Mouse (Mus musculus) ES-Bruce4 (cell line): ENCODE results near the gene Plekhg6. TPM values are rescaled to one million over a fixed set of nuclear protein-coding genes. Genes with fewer than 3 reads are reported as not detected.
A peak's percentile ranks its signal among the peaks of the same experiment; 100 is the strongest.

Experiments used
- H3K27ac ChIP-seq: 2 replicates; pipeline ENCODE4 v1.5.1; 2012; ENCODE audit warnings: low read length, inconsistent platforms; ENCODE audit not compliant: insufficient read depth
- H3K27me3 ChIP-seq: 2 replicates; pipeline ENCODE4 v1.6.1; 2012; ENCODE audit warnings: mild to moderate bottlenecking, low read length, inconsistent platforms; ENCODE audit not compliant: control insufficient read depth, poor library complexity, insufficient read depth, severe bottlenecking
- H3K36me3 ChIP-seq: 2 replicates; pipeline ENCODE4 v1.6.1; 2012; ENCODE audit warnings: inconsistent platforms, mild to moderate bottlenecking, low read length, moderate library complexity; ENCODE audit not compliant: control insufficient read depth, poor library complexity, insufficient read depth, severe bottlenecking
- H3K4me1 ChIP-seq: one replicate; pipeline ENCODE4 v1.8.1; 2011; ENCODE audit warnings: low read length; ENCODE audit not compliant: control insufficient read depth, insufficient read depth
- H3K4me3 ChIP-seq: 2 replicates; pipeline ENCODE4 v1.5.1; 2011; ENCODE audit warnings: low read depth, mild to moderate bottlenecking, low read length
- H3K9ac ChIP-seq: 2 replicates; pipeline ENCODE4 v1.6.1; 2012; ENCODE audit warnings: low read depth, mild to moderate bottlenecking, inconsistent platforms; ENCODE audit not compliant: poor library complexity, severe bottlenecking
- H3K9me3 ChIP-seq: replicated peaks from 2 replicates; pipeline ENCODE4 v1.6.1; 2012; ENCODE audit warnings: mild to moderate bottlenecking, low read length, inconsistent platforms; ENCODE audit not compliant: control insufficient read depth, poor library complexity, insufficient read depth, severe bottlenecking
- CTCF ChIP-seq: IDR thresholded peaks from one replicate; pipeline ENCODE4 v1.8.1; 2011; ENCODE audit warnings: low read depth, low read length
- EP300 ChIP-seq: IDR thresholded peaks from 2 replicates; pipeline ENCODE4 v1.6.1; 2011; ENCODE audit warnings: low read depth, low read length; ENCODE audit not compliant: insufficient read depth
- POLR2A ChIP-seq: IDR thresholded peaks from one replicate; pipeline ENCODE4 v1.8.1; 2011; ENCODE audit warnings: low read length; ENCODE audit not compliant: insufficient read depth
- polyA plus RNA-seq: library from polyadenylated mRNA; stranded (reverse); fragments of >200 nt; gene quantifications from 2 replicates; pipeline ENCODE4 v1.2.4, GENCODE M21; 2011; ENCODE audit warnings: low read depth; ENCODE audit not compliant: missing spikeins, insufficient read depth, insufficient read length

Gene Plekhg6
- polyA plus RNA-seq, 1 experiment = 2.5 TPM

DNA sequence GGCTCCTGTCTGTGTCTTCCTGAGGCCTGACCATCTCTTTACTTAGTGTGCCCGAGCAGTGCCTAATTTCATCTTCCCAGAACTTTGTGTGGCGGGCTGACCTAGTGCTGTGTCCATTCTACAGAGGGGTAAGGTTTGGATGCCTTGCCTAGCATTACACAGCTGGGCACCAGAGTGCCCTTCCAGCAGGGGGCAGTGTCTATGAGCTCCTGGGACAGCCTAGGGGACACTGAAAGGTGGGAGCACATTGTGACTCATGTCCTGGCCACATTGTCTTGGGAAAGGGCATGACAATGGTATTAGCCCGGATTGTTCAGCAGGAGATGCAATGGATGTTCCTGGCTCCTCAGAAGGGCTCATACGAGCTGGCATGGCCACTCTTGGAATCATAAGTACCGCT is 52.4 kb downstream of the Plekhg6 start:
- H3K9me3 ChIP-seq = no peaks in the 10 kb centered on the region
- no peaks in the 10 kb centered on the region for H3K27me3 ChIP-seq
- H3K36me3 ChIP-seq = no peaks in the 10 kb centered on the region
- no peak for TF ChIP-seq EP300
- TF ChIP-seq CTCF = peak; percentile 67
- no peak for TF ChIP-seq POLR2A
- no peak overlapping the region for H3K4me3 ChIP-seq
- no peak overlapping the region for H3K27ac ChIP-seq
- no peak overlapping the region for H3K9ac ChIP-seq
- no peaks in the 10 kb centered on the region for H3K4me1 ChIP-seq

DNA sequence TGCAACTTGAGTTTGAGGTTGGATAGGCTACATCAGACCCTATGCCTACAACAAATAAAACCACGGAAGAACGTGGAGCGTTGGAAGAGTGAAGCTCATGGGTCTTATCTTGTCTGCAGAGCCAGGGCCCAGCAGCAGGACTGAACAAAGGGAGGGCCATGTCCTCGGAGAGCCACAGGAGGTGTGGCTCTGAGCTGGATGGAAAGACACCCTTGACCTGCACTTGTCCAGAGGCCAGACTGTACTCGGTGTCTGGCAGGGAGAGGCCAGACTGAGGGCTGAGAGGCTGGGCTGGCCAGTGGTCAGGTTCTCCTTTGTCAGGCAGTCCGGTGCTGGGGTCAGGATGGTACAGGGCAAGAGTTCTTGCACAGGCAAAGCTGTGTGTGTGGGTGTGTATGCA is 55.3 kb downstream of the Plekhg6 start:
- no peaks in the 10 kb centered on the region for H3K36me3 ChIP-seq
- H3K4me3 ChIP-seq = no peak overlapping the region
- no peaks in the 10 kb centered on the region for H3K27me3 ChIP-seq
- no peak overlapping the region for H3K27ac ChIP-seq
- H3K9ac ChIP-seq = no peak overlapping the region
- TF ChIP-seq EP300 (no peak), POLR2A (no peak), CTCF (no peak)
- no peaks in the 10 kb centered on the region for H3K4me1 ChIP-seq
- H3K9me3 ChIP-seq = no peaks in the 10 kb centered on the region

DNA sequence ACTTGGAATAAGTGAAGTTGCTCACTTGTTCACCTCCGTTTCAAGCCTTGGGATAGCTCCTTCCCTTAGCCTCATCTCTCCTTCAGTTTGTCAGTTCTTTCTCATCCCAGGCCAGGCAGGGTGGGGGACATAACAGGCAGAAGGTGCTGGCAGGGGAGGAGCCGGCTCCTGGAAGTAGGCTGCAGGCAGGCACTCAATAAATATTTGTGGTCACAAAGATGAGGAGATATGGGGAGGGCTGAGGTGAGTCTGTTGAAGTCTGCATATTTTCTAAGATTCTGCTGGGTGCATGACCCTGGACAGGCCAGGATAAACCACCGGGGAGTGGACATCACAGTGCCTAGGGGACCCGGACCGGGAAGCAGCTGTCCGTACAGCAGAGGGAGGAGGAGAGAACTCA is 57.0 kb downstream of the Plekhg6 start:
- no peaks in the 10 kb centered on the region for H3K27me3 ChIP-seq

DNA sequence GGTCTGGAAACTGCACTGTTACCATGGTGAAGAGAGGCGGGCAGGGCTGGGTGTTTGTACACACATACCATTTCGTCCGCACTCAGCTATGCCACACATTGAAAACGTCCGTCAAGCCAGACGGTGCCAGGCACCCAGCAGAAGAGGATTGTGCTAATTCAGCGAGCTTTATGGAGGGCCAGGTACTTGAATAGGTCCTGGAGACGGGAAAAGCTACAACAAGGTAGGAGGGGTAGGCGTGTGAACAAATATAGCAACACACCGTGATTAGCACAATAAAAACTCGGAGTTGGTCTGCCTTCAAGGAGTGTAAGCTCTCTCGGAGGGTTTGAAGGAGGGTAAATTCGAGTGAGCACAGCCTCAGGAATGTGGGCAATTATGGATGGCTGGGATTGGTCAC is 57.8 kb downstream of the Plekhg6 start:
- no peaks in the 10 kb centered on the region for H3K27me3 ChIP-seq

More for the DNA sequence above, 57.0 kb downstream of the Plekhg6 start:
- Histone ChIP-seq H3K4me1 (no peaks in the 10 kb centered on the region), H3K4me3 (no peak overlapping the region), H3K9me3 (no peaks in the 10 kb centered on the region), H3K36me3 (no peaks in the 10 kb centered on the region), H3K27ac (no peak overlapping the region), H3K9ac (no peak overlapping the region)
- TF ChIP-seq EP300 (no peak), CTCF (no peak), POLR2A (no peak)

DNA sequence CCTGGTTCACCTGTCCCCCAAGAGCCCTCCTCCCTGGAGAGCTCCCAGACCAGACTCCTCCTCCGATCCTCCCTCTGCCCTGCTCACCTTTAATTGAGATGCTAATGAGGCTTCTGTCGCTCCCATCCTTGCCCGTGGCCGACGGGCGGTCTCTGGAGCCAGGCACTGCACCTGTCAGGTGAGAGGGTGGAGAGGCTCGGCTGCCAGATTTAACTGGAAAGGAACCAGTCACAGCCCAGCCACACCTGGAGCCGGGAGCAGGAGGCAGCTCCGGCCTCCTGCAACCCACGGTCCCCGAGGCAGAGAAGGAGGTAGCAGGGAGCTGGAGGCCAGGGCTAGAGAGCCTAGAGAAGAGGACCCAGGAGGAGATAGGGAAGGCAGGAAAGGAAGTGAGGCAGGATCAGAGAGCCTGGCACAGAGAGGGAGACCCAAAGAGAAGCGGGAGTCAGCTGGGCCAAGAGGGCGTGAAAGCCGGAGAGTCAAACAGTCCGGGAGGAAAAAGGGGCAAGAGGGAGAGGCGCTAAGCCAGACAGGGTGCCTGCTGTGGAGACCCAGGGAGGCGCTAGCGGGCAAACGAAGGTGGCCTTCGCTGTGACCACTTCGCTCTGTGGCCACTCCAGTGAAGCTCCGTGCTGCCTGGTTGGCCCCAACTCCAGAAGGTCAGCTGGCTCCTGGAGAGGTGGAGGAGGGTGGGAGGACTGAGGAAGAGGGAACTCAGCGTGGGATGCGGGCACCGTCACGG is 59.3 kb downstream of the Plekhg6 start:
- TF ChIP-seq EP300 = peak; percentile 85
- TF ChIP-seq CTCF = no peak
- Histone ChIP-seq H3K36me3 (no peaks in the 10 kb centered on the region), H3K27ac (no peak overlapping the region), H3K4me1 (no peaks in the 10 kb centered on the region), H3K9ac (no peak overlapping the region), H3K9me3 (no peaks in the 10 kb centered on the region), H3K4me3 (peak overlapping the region; percentile 8; the same call in 1 of the 2 replicates), H3K27me3 (no peaks in the 10 kb centered on the region)

More for the DNA sequence above, 57.8 kb downstream of the Plekhg6 start:
- no peaks in the 10 kb centered on the region for H3K9me3 ChIP-seq
- no peak overlapping the region for H3K4me3 ChIP-seq
- no peaks in the 10 kb centered on the region for H3K4me1 ChIP-seq
- no peaks in the 10 kb centered on the region for H3K36me3 ChIP-seq
- H3K27ac ChIP-seq = no peak overlapping the region
- H3K9ac ChIP-seq = no peak overlapping the region
- TF ChIP-seq POLR2A (no peak), CTCF (no peak), EP300 (no peak)

DNA sequence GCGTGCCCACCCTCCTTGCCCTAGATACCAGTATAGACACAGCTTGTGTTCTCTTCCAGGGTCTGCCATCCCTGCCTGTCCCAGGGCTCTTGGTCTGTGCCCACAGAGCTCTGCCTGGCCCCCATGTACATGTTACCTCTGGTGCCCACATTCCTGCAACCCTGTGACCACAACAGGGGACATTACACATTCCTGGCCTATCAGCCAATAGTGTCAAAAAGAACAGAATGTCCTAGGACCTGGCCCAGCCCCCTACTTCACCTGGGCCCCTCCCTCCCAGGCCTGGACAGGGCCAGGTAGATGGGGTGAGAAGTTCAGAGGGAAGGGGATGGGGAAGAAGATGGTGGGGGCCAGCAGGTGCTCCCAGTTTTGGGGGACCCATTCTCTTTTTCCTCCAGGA is 60.3 kb downstream of the Plekhg6 start, which contains the start of gene Scnn1a:
TSS of gene Scnn1a (plus strand) at position 337 of the 400 bp plus-strand sequence.
- H3K4me3 ChIP-seq = peak within 1 kb of the TSS; percentile 8; the same call in 1 of the 2 replicates

More for the DNA sequence above, 60.3 kb downstream of the Plekhg6 start, which contains the start of gene Scnn1a:
- no peaks in the 10 kb centered on the region for H3K4me1 ChIP-seq
- no peaks in the 10 kb centered on the region for H3K27me3 ChIP-seq
- TF ChIP-seq EP300 = no peak
- TF ChIP-seq CTCF = no peak
- TF ChIP-seq POLR2A = no peak
- H3K9me3 ChIP-seq = no peaks in the 10 kb centered on the region
- no peak within 1 kb of the TSS for H3K27ac ChIP-seq
- H3K36me3 ChIP-seq = no peaks in the 10 kb centered on the region
- H3K9ac ChIP-seq = no peak within 1 kb of the TSS
